Mouse (Mus musculus): Measurements from ENCODE around the gene Cib2.
A peak's percentile ranks its signal among the peaks of the same experiment; 100 is the strongest.
"Not testable (repeated sequence)": the region's sequence is repeated elsewhere in the genome, so short reads cannot be mapped to it uniquely, and the experiment has no call there.

Cib2 gene

DNA sequence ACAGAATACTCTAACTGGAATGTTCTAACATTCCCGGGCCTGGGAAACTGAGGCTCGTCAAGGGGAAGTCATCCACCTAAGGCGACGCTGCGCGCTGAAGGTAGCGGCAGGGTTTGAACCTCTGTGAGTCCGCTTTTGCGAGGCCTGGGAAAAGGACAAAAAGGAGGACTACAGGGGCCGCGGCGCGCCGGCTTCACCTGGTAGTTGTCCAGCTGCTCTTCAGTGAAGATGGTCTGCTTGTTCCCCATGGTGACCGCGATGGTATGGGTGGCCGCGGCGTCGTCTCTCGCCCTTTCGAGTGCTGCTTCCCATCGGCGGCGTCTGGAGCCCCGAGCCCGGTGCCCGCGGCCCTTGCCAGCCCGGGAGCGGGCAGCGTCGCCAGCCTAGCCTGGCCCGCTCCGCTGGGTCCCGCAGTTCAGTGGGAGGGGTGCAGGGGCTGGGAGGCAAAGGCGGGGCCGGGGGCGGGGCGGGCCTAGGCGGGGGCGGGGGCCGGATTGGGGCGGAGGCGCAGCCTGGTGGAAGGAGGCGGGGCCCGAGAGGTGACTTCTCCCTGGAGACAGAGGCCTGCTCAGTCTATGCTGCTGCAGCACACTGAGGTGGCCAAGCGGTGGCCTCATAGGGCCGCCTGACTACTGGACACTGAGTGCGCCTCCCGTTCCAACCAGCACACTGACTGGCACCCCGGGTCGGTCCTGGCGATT is at the start of gene Cib2:
Gene Cib2 (minus strand): TSS at position 448 of the 701 bp plus-strand sequence.
- DNase-seq = peak; percentile 75 to 82

DNA sequence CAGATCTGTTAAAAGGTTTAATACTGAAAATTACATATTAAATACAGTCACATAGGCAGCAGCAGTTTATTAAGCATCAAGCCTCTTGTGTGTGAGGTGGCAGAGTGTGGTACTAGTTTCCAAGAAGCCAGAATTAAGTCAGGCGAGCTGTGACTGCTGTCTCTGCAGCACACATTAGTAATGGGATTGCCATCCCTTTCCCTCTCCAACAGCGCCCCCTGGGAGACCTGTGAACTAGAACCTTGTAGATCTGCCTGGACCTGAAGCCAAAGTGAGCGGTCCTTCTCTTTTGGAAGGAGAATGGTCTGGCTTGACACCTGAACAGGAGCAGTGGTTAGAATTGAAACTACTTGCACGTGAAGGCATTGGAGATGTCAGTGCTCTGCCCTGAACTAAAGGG is 44.9 kb upstream of the Cib2 start:
- peak; percentile 25 to 44 for DNase-seq

DNA sequence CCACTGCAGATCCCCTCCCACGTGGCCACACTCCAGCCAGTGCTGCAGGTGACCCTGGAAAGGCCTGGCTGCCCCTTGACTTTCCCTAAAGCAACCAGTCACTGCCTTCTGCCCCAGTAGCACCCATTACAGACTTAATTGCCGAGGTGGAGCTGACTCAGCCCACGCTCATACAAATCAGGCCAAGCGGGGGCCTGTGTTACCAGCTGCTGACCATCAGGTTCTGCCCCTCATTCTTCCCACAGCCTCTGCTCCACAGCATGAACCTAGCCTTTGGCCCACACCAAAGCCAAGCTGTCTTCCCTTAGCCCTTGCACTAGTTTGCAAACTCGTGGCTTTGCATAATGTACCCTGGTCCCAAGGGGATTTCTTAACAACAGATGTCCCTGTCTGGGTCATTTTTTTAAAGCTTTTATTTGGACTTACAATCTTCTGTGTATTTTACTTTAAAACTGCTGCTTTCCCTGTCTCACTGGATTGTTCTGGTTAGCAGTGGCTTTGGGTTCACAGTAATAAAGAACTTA is 44.2 kb upstream of the Cib2 start:
- DNase-seq = no peak

DNA sequence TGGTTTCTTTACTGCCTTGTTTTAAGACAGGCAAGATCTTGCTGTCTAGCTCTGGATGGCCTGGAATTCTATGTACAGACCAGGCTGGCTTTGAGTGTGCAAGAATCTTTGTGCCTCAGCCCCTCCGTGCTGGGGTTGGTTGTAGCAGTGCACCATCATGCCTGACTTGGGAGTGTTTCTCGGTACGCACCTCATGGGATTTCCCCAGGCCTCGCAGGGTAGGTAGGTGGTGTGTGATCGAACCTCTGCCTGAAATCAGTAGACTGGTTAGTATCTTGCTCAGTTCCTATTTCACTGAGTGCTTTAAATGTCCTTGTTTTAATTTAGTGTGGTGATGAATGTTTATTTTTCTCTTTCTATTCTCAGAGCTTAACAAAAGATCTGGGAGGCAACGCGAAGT is 42.9 kb upstream of the Cib2 start:
- no peak for DNase-seq

DNA sequence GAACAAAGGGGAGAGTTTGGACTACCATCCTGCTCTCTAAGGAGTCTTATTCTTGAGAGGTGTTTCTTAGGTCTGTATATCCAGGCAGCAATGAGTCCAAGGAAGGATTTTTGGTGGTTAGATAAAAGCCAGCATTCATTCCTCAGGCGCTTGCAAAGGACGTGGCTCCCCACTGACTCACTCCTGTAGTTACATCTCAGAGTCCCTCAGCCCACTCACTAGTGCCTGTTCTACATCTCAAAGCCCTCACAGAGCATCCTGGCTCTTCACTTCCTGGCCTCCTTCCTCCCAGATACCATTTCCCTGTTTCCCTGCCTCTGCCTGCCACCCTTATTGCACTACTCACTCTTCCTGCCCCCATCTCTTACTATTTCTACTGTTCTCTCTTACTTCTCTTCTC is 42.4 kb upstream of the Cib2 start:
- DNase-seq = no peak

DNA sequence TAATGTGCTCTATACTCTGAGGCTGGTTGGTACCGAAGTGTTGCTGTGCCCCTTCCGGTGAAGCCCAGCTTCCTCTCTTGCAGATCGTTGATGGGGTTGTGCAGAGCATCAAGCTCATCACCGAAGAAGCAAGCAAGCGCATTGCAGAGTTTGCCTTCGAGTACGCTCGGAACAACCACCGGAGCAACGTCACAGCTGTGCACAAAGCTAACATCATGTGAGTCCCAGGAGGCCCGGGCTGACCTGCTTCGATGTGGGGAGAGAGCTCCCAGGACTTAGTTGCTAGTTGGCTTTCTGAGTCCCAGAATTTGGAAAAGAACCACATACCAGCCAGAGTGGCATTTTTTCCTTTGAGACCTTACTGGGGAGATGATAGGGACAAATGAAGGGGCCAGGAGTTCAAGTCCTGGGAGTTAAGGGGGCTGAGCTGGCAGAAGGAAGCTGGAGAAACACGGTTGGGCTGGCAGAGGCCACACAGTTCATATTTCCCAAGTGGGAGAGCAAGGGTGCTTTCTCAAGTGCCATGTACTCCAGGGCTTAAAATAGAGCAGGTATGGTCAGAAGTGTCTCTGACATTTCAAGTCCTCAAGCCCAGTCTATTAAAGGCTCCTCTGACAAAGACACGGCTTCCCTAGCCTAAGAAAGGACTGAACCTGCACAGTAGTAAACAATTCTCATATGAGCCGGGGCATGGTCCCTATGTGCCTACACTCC is 36.9 kb upstream of the Cib2 start:
- no peak for DNase-seq

DNA sequence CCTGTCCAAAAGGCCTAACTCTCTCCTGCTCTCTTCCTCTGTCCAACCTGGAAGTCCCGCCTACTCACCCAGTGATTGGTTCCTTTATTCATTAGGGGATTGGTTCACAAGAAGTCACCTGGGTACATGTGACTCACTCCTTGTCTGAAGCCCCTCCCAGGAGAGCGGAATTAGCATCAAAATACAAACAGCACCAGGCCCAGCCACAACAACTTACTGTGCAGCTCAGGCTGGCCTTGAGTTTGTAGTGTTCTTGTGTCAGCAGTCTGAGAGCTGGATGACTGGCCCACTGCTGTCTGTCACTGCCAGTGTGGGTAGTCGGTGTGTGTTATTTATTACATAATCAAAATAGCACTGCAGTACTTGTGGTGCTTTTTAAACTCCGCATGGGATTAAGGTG is 33.6 kb upstream of the Cib2 start:
- not testable (repeated sequence) for DNase-seq

DNA sequence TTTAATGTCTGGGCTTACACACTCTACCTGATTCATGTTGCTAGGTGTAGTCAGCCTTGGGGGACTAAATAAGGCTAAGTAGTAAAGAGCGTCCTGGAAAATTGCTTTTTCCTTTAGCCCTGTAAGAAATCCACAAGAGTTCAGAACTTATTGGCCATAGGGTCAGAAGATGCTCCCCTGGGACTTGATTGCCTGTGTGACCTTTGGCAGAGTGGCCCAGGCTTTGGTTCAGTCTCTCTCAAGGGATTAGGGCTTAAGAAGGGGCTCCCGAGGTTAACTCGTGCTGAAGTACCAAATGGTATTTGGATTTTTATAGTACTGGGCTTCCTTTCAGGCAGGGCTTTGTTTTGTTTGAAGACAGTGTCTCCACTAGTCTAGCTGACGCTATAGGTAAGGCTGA is 27.8 kb upstream of the Cib2 start:
- no peak for DNase-seq

DNA sequence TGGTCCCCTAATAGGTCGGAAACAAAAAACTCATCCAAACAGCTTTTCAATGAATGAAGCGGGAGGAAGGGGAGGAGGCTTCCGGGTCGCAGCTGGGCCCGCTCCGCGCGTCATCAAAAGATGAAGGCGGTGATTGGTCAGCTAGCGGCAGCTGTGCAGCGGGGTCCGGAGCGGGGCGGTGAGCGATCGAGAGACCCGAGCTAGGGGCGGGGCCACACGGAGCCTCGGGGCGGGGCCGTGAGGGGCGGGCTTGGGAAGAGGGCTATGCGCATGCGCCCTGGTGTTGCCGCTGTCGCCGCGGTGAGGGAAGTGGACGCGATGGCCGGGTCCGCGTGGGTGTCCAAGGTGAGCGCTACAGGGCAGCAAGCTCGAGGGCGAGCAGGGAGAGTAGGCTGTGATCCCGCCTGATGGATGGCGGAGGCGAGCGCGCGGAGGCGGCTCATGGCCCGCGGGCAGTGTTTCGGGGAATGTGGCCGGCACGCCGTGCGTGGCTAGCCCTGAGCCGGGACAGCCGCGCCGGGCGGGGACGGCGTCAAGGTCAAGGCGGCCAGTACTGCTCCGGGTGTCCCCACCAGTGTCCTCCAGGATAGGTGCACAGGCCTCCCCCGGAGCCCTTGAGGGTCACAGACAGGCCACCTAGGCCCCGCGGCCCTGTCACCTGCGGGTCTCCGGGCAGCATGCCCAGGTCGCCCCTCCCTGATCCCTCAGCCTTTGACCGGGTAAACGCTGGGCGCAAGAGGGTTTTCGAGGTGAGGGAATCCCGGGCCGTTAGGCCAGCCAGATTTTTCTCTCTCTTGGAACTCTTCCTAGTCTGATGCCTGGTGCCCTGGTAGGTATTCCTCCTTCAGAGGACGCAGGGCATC is 26.4 kb upstream of the Cib2 start, which contains the start of gene Idh3a:
Gene Idh3a (plus strand): TSS at position 136 of the 863 bp plus-strand sequence.
- DNase-seq = peak; percentile 99

DNA sequence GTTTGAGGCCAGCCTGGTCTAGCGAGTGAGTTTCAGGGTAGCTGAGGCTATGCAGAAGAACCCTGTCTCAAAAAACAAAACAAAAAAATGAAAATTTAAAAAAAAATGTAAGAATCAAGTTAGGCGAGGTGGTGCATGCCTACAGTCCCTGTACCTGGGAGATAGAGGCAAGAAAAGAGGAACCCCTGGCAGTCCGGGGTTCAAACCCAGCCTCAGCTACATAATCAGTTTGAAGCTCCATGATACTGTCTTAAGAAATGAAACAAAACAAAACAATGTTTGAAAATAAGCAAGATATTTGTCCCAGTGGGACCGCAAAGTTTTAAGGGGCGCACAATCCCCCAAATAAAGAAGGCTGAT is 25.8 kb upstream of the Cib2 start:
- no peak for DNase-seq

DNA sequence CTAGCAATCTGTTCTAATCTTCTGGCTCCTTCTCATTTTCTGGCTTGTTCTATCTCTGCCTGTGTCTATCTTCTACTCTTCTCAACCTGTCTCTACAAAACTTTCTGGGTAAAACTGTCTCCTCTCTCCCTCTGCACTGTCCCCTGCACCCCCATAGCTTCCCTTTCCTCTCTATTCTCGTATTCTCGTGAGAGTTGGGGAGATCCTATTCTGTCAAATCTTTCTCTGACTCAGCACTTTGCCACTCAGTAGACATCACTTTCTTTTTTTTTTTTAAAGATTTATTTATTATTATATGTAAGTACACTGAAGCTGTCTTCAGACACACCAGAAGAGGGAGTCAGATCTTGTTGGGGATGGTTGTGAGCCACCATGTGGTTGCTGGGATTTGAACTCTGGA is 24.1 kb upstream of the Cib2 start:
- DNase-seq = not testable (repeated sequence)

DNA sequence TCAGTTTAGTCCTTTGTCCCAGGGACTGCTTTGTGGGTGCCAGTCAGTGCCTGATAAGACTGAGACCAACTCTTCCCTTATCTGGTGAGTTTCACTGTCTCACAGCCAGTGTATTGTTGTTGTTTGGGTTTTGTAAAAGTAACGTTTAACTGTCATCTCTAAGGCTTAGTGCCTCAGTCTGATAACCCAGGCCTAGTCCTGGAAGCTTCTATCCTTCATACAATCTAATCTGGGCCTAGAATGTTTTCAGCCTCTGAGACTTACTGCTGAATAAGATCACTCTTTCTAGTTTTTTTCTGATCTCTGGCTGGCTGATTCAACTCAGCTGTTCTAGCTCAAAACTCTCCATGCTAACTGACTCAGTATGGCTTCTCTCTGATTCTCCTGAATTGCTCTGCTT is 23.7 kb upstream of the Cib2 start:
- no peak for DNase-seq

DNA sequence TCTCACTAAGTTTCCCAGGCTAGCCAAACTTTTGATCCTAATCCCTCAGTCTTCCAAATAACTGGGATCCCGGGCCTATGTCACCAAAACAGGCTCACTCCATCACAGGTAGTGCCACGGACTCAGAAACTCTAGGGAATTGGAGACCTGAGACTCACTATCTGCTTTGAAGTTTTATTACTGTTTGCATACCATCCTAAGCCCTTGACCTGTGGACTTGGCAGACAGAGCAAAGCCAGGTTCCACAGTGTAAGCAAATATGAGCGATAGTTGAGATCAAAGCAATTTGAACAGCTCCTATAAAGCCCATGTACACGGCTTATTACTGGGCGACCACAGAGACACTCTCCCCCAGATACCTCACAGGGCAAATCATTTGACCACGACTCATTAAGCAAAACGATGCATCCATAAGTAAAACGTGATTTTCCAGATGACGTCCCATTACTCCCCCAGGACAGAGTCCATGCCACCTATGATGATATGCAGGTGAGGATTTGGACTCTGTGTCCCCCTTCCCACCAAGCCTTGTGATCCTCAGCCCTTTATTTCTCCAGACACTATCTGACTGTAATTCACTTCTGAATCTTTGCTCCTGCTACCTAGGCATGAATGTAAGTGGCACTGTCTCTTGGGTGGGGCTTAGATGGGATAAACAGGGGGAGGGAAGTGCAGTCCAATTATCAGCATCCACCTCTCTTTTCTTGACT is 11.3 kb upstream of the Cib2 start:
- no peak for DNase-seq

DNA sequence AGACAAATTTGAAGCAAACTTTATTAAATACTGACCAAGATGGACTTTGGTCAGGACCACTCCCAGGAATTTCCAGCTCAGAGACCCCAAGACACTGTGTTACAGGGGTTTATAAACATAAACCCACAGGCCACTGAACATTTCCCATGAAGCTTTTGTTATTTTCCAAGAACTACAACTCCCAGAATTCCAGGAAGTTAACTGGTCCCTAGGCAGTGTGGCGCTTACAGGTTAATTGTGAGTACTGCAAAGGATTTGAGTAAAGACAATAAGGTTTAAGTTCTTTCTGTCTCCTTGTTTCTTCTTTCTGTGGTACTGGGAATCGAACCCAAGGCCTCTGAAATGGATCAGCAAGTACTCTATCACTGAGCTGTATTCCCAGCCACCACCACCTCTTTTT is 8.7 kb upstream of the Cib2 start:
- DNase-seq = no peak

DNA sequence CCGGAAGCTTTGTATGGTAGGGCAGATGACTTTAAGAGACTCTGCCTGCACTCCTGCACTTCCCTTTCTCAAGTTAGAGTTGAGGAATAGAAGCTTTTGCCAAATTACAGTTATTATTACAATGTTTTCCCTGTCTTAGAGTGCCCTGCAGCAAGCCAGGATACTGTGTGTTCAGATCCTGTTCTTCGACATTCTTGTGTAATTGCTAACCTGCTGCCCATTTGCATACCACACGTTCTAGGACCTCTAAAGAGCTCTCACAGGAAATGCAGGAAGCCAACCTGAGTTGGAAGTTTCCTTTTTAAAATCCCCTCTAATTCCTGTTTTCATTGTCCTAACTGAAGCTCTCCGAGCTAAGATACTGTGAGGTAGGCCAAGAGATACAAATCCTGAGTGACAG is 6.9 kb upstream of the Cib2 start:
- no peak for DNase-seq

DNA sequence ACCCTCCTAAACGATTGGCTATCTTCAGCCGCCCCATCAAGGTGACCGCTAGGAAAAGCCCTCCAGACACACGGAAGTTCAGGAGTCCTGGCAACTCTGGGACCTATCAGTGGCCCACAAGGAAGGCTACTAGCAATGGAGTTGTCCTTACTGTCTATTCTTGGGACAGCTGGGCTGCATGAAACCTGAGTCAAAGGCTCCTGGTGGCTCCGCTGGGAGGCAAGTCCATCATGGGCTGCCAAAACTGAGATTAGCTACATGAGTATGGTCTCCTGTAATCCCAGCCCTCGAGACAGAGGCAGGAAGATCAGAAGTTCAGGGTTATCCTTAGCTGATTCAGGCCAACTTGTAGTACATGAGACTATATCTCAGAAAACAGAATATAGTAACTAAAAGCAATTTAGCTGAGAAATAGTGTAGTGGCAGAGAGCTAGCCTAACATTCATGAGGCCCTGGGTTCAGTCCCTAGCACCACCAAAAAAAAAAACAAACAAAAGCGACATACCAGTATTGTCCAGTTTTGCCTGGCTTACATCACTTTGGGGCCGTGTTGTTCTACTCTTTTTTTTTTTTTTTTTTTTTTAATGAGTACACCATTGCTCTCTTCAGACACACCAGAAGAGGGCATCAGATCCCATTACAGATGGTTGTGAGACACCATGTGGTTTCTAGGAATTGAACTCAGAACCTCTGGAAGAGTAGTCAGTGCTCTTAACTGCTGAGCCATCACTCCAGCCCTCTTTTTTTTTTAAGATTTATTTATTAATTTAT is 998 bp upstream of the Cib2 start:
- DNase-seq = no peak

DNA sequence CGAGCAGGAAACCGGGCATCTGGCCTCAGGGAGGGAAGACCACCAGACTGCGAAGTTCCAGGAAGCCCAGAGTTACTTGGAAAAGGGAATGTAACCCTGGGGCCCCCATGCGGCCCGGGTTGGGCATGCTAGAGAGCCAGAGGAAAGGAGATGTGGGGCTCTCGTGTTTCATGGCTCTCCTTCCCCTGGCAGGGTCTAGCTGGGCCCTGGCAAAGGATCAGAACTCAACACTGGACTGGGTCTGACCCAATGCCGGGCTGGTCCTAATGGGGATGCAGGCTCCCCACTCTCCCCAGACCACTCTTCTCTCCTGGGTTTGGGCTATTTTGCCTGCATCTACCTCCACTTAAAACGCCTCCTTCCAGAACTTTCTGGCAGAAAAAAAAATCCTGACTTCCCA is 1.3 kb downstream of the Cib2 start:
- DNase-seq = no peak

DNA sequence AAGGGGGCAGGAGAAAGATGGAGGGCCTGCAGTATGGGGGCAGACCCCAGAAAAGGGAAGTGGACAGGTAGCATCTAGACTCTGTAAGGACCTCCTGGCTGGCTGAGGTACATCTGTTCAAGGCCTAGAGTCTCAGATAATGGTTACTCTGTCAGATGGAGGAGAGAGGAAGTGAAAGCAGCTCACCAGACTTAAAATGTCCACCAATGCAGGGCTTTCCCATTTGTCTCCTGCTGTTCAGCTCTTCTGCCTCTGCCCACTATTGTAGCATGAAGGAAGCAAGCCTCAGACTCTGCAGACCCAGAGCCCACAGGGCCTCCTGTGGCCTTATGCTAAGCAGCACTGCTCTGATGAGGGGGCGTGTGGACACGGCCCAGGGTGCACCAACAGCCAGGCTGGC is 5.0 kb downstream of the Cib2 start:
- no peak for DNase-seq

DNA sequence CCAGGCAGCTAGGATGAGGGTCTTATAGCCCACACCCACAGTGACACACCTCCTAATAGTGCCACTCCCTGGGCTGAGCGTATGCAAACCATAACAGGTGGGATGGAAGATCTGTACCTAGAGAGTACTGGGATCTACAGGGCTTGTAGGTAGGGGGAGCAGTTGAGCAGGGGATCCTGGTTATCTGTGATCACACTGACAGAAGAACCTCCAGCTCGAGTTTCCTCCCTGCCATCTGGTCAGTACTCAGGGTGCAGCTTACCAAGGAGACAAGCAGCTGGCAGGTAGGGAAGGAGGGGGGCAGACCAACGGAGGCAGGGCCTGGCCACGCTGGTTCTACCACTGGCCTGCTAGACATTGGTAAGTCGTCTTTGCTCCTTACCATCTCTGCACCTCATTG is 7.6 kb downstream of the Cib2 start:
- DNase-seq = peak; percentile 25 to 27

DNA sequence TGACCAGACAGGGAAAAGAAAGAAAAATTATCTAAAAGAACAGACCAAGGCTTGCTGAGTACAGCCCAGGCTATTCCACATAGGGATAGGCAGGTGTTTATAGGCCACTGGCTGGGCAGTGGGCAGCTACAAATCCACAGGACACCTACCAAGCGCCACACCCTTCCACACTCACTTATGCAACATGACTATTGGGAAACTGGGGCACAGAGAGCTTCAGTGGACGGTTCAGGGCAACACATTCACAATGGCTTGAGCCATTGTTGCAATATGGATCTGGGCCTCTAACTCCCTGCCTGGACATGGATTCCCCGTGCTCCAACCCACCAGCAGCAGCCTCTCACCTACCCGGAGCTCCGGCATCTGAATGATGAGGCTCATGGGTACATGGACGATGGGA is 10.6 kb downstream of the Cib2 start:
- DNase-seq = no peak

DNA sequence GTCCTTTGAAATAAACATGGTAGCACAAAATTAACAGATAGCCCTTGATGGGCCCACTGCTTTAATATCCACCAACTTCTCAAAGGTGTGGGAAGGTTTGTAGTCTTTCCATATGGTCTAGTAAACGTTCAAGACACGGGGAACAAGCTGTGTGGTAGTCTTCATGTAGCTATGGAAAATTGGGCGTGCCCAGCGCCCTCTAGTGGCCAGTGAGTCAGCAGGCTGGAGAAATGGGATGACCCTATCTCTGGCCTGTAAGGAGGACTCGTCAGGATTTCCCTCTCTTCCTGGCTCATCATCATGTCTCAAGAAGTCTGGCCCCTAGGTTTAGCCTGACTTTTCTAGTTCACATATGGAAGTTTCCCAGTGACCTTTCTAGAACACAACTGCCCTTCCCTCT is 12.5 kb downstream of the Cib2 start:
- peak; percentile 17 to 23 for DNase-seq

DNA sequence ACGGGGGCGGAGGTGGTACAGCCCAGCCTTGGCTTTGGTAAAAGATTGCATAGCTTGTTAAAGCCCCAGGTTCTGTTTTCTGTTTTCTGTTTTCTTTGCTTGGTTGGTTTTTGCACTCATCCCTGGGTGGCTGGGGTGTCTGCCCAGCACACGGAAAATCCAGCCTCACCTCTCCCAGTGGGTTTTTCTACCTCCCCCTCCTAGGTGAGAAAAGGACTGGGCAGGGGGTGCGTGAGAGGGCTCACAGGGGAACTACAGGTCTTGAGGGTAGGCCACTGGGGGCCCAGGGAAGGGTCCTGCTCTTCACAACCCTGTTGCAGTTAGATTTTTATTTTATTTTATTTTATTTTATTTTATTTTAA is 15.1 kb downstream of the Cib2 start:
- DNase-seq = no peak
